Mouse (Mus musculus) lung, postnatal 0 days (tissue): ENCODE results near the gene Gm14440. TPM values are rescaled to one million over a fixed set of nuclear protein-coding genes. Genes with fewer than 3 reads are reported as not detected.
"Not testable (repeated sequence)": the region's sequence is repeated elsewhere in the genome, so short reads cannot be mapped to it uniquely, and the experiment has no call there.

Experiments
- ATAC-seq: fragments of 200-750 bp; cut with Nextera tagmentation; 2 replicates; pipeline ENCODE4 v1.8.0; 2017; ENCODE audit warnings: moderate library complexity
- DNase-seq: peaks from one replicate; pipeline ENCODE4 v3.0.0-alpha.2; 2016; ENCODE audit warnings: low spot score
- H3K27ac ChIP-seq: fragments of 300-500 bp; sonication (generic); 2 replicates; pipeline ENCODE4 v1.5.1; 2014; ENCODE audit warnings: antibody characterized with exemption, mild to moderate bottlenecking, low read length, mixed read lengths
- H3K27me3 ChIP-seq: fragments of 300-500 bp; sonication (generic); replicated peaks from 2 replicates; pipeline ENCODE4 v1.6.1; 2014; ENCODE audit warnings: low read length, mixed read lengths; ENCODE audit not compliant: insufficient read depth
- H3K36me3 ChIP-seq: fragments of 300-500 bp; sonication (generic); 2 replicates; pipeline ENCODE4 v1.6.1; 2014; ENCODE audit warnings: low read length, mixed read lengths; ENCODE audit not compliant: insufficient read depth
- H3K4me1 ChIP-seq: fragments of 300-500 bp; sonication (generic); 2 replicates; pipeline ENCODE4 v1.6.1; 2014; ENCODE audit warnings: antibody characterized with exemption, low read depth, low read length, mixed read lengths; ENCODE audit not compliant: insufficient read depth
- H3K4me2 ChIP-seq: fragments of 300-500 bp; sonication (generic); replicated peaks from 2 replicates; pipeline ENCODE4 v1.6.1; 2014; ENCODE audit warnings: low read depth, mild to moderate bottlenecking, low read length, moderate library complexity, mixed read lengths
- H3K4me3 ChIP-seq: fragments of 300-500 bp; sonication (generic); 2 replicates; pipeline ENCODE4 v1.5.1; 2014; ENCODE audit warnings: low read depth, low read length
- H3K9ac ChIP-seq: fragments of 300-500 bp; sonication (generic); replicated peaks from 2 replicates; pipeline ENCODE4 v1.6.1; 2014; ENCODE audit warnings: low read depth, mild to moderate bottlenecking
- H3K9me3 ChIP-seq: fragments of 300-500 bp; sonication (generic); 2 replicates; pipeline ENCODE4 v1.6.1; 2016; ENCODE audit warnings: low read length, mixed read lengths
- WGBS: fragments of 180-500 bp; shearing (Covaris S2); extraction: QIAGEN DNeasy Blood & Tissue Kit; methylation state at CpG from one replicate; pipeline ENCODE4 v1.1.7; 2014; 5-methylcytosine and 5-hydroxymethylcytosine counted together
- polyA plus RNA-seq: library from polyadenylated mRNA; unstranded; fragments of >200 nt; fragmentation: Nextera tagmentation; extraction: Ambion mirVana; gene quantifications from 2 replicates; pipeline ENCODE4 v1.2.1, GENCODE M21; 2015

Gene Gm14440
- polyA plus RNA-seq: not detected in 2 replicates

GRCm38 (mm10) chr2:175274825-175275224 is at the start of gene Gm14440:
TSS of gene Gm14440 (plus strand) at chr2:175275125.
- H3K4me2 ChIP-seq, ATAC-seq, DNase-seq, H3K27me3 ChIP-seq, H3K9me3 ChIP-seq, H3K9ac ChIP-seq, H3K4me3 ChIP-seq, H3K4me1 ChIP-seq, H3K36me3 ChIP-seq, H3K27ac ChIP-seq: not testable (repeated sequence)
- WGBS: no CpG with 5 or more reads among the region's 6 CpGs

Other genes starting within 250 kb of the Gm14440 start
- 1.5 and 1.6 TPM in 2 replicates for gene Gm14393, start 207.3 kb upstream of the Gm14440 start, polyA plus RNA-seq
- gene Gm14399, start 133.1 kb upstream of the Gm14440 start, polyA plus RNA-seq: 4.1 TPM in 2 replicates
- gene Gm14443, start 99.3 kb upstream of the Gm14440 start, polyA plus RNA-seq: 0.31 and 0.47 TPM in 2 replicates
- gene Gm14391, start 68.2 kb upstream of the Gm14440 start, polyA plus RNA-seq: 4.2 and 5.3 TPM in 2 replicates
- 6.9 and 9.7 TPM in 2 replicates for gene Gm4631, start 63.1 kb downstream of the Gm14440 start, polyA plus RNA-seq
- gene Zfp968, start 97.3 kb downstream of the Gm14440 start, polyA plus RNA-seq: 2.6 and 5.6 TPM in 2 replicates
- gene Gm4724, start 160.7 kb downstream of the Gm14440 start, polyA plus RNA-seq: 10.7 and 11.7 TPM in 2 replicates
- 3.3 and 4.7 TPM in 2 replicates for gene Zfp965, start 194.9 kb downstream of the Gm14440 start, polyA plus RNA-seq